Mouse (Mus musculus): ENCODE measurements around the gene Fer1l4.

DNA sequence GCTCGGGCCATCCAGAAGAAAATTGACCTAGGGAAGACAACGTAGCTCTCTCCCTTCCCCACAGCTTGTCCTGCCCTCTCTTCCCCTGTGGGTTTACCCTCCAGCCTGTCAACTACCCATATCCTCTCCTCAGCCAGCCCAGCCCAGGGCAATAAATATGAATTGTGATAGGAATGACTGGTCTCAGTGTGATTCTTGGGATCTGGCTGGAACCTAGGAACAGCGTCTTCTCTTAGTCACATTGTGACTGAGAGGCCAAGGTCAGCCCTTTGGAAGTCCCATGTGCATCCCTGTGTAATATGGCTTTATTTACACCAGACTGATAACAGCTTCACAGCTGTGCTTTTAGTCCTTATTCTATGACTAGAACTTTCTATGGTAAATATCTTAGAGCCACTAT is 34.6 kb downstream of the Fer1l4 start:
- TF ChIP-seq POLR2A (IDR thresholded peaks at IDR 0.05; ENCODE audit: insufficient read depth, low read depth, low read length) = no peak
- no peak for TF ChIP-seq EP300 (IDR thresholded peaks at IDR 0.05; ENCODE audit: insufficient read depth, low read depth, low read length)
- TF ChIP-seq CTCF (IDR thresholded peaks at IDR 0.05) = no peak

All from heart, adult 2 months (tissue).